Mouse (Mus musculus) liver, adult 2 months (tissue): ENCODE data around the gene Kctd8. TPM values are rescaled to one million over a fixed set of nuclear protein-coding genes. Genes with fewer than 3 reads are reported as not detected.

ENCODE experiments used
- DNase-seq: peaks from one replicate; pipeline ENCODE4 v3.0.0-alpha.2; 2011; ENCODE audit warnings: low read depth, low spot score; ENCODE audit errors: extremely low read depth
- H3K27ac ChIP-seq: fragments of 200-500 bp; replicated peaks from 2 replicates; pipeline ENCODE4 v1.5.1; 2012; ENCODE audit warnings: low read depth, mild to moderate bottlenecking, control low read depth, inconsistent platforms, low read length; ENCODE audit not compliant: insufficient read depth
- H3K27me3 ChIP-seq: fragments of 200-500 bp; 2 replicates; pipeline ENCODE4 v1.6.1; 2012; ENCODE audit warnings: mild to moderate bottlenecking, moderate library complexity, low read length, inconsistent platforms; ENCODE audit not compliant: control insufficient read depth, insufficient read depth
- H3K36me3 ChIP-seq: fragments of 200-500 bp; 2 replicates; pipeline ENCODE4 v1.6.1; 2012; ENCODE audit warnings: low read length, inconsistent platforms; ENCODE audit not compliant: control insufficient read depth, insufficient read depth
- H3K4me1 ChIP-seq: fragments of 200-500 bp; 2 replicates; pipeline ENCODE4 v1.6.1; 2011; ENCODE audit warnings: low read length; ENCODE audit not compliant: control insufficient read depth, insufficient read depth
- H3K4me3 ChIP-seq: fragments of 200-500 bp; 2 replicates; pipeline ENCODE4 v1.5.1; 2011; ENCODE audit warnings: low read depth, mild to moderate bottlenecking, control low read depth, low read length, moderate library complexity; ENCODE audit not compliant: insufficient read depth
- H3K79me2 ChIP-seq: fragments of 200-500 bp; 2 replicates; pipeline ENCODE4 v1.6.1; 2012; ENCODE audit warnings: inconsistent platforms, mild to moderate bottlenecking, low read length, moderate library complexity; ENCODE audit not compliant: control insufficient read depth, insufficient read depth
- H3K9ac ChIP-seq: fragments of 200-500 bp; 2 replicates; pipeline ENCODE4 v1.6.1; 2012; ENCODE audit warnings: low read depth, mild to moderate bottlenecking, control low read depth, inconsistent platforms, low read length
- CTCF ChIP-seq: fragments of 200-500 bp; IDR thresholded peaks from 2 replicates; pipeline ENCODE4 v1.5.1; 2011; ENCODE audit warnings: low read depth, low read length, control low read depth
- POLR2A ChIP-seq: fragments of 200-500 bp; IDR thresholded peaks from 2 replicates; pipeline ENCODE4 v1.6.1; 2011; ENCODE audit warnings: low read length, control low read depth; ENCODE audit not compliant: insufficient read depth; ENCODE audit errors: extremely low read depth
- WGBS: fragments of 180-500 bp; shearing (Covaris S2); methylation state at CpG from one replicate; pipeline ENCODE4 v1.1.7; 2018; 5-methylcytosine and 5-hydroxymethylcytosine counted together
- polyA plus RNA-seq: library from polyadenylated mRNA; depleted of rRNA; stranded (reverse); fragments of >200 nt; gene quantifications from 2 replicates; pipeline ENCODE4 v1.2.3, GENCODE M21; 2012
- total RNA-seq: library from RNA; depleted of rRNA; stranded (reverse); fragments of >200 nt; gene quantifications from 2 replicates; pipeline ENCODE4 v1.2.3, GENCODE M21; 2014

Kctd8 gene
- total and polyA plus RNA-seq, 2 experiments = not detected

DNA sequence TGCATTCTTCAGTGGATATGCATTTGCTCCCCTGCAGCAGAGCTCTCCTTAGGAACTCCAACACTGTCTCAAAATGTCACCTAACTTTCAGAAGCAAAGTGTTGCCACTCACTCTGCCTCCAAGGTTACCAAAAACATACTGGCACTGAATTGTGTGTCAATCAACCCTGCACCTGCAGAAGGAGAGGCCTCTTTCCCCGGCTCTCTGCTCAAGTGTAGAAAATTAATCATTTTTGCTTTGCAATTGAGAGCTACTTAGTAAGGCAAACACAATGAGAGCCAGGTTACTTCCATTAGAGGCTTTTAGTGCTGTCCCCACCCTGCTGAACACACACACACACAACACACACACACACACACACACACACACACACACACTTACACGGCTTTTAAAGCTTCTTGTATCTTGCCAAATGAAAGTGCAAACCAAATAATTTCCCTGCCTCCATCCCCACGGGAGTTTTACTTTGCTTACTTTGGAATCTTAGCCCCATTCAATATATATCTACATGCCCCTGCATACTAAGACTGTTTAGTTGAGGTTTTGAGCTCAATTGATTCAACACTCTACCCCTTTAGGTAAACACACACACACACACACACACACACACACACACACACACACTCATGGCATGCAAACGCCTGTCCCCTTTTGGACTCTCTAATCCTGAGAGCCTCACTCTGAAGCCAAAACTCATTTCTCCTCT lies 2.4 kb downstream of the Kctd8 start:
- H3K79me2 ChIP-seq = no peaks in the 10 kb centered on the region
- WGBS = 23% methylated on average over 4 of the region's 4 CpGs
- DNase-seq = no peak
- no peak for TF ChIP-seq POLR2A
- TF ChIP-seq CTCF = no peak
- peaks cover 13% of the 10 kb centered on the region; the same call in 1 of the 2 replicates for H3K27me3 ChIP-seq
- no peak overlapping the region for H3K27ac ChIP-seq
- H3K4me3 ChIP-seq = no peak overlapping the region
- H3K9ac ChIP-seq = no peak overlapping the region
- no peaks in the 10 kb centered on the region for H3K36me3 ChIP-seq
- no peaks in the 10 kb centered on the region for H3K4me1 ChIP-seq

DNA sequence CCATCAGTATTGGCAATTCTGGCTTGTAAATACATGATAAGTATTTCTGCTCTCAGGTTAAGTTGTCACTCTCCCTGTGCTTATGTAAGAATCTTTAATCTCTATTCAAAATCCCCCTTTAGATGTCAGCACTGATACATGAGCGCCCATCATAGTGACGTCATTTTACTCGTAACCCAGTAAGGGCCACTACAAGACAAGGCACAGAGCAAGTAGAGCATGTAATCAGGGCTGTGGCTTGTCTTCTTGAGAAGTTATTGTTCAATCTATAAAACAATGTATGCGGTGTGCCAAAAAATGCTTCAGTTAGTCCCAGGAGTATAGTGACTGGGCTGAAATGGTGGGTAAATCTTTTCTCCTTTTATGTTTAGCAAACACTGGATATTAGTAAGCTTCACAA lies 13.9 kb downstream of the Kctd8 start:
- Histone ChIP-seq H3K4me1 (no peaks in the 10 kb centered on the region), H3K4me3 (no peak overlapping the region), H3K9ac (no peak overlapping the region)

DNA sequence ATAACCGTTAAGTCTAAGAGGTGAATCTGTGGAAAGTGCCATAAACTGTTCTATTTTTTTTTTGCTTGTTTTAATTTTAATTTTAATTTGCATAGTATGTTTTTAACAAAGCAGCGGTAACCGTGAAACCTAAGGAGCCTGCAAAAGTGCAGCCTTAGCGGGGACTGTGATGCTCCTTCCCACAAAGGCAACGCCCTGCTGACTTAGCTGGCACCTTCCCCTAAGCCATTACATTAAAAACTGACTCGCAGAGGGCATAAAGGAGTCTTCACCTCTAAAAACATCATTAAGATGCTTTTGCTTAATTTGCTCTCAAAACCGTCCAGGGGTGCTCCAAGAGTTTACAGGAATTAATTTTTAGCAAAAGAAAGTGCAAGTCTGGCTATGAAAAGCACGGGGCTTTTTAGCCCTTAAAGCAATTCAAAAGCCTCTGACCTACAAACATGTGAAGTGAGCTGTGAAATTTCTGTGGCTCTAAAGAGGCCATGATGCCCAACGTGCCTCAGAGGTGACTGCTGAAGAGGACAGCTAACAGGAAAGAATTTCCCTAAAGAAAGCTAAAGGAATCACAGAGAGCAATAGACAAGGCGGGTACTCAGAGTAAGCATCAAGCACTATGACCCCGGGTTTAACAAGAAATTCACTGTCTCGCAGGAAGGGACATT lies 16.8 kb downstream of the Kctd8 start:
- no peaks in the 10 kb centered on the region for H3K79me2 ChIP-seq
- no peak overlapping the region for H3K9ac ChIP-seq
- H3K4me1 ChIP-seq = no peaks in the 10 kb centered on the region
- no peaks in the 10 kb centered on the region for H3K27me3 ChIP-seq
- WGBS = 75% methylated on average over 12 of the region's 12 CpGs
- no peak for TF ChIP-seq POLR2A
- H3K4me3 ChIP-seq = no peak overlapping the region
- H3K36me3 ChIP-seq = no peaks in the 10 kb centered on the region
- DNase-seq = no peak
- H3K27ac ChIP-seq = no peak overlapping the region

More for the DNA sequence above, 13.9 kb downstream of the Kctd8 start:
- no peaks in the 10 kb centered on the region for H3K27me3 ChIP-seq
- H3K36me3 ChIP-seq = no peaks in the 10 kb centered on the region
- H3K79me2 ChIP-seq = no peaks in the 10 kb centered on the region
- WGBS = 84% methylated on average over 4 of the region's 4 CpGs
- no peak overlapping the region for H3K27ac ChIP-seq
- DNase-seq = no peak
- no peak for TF ChIP-seq CTCF
- TF ChIP-seq POLR2A = no peak

DNA sequence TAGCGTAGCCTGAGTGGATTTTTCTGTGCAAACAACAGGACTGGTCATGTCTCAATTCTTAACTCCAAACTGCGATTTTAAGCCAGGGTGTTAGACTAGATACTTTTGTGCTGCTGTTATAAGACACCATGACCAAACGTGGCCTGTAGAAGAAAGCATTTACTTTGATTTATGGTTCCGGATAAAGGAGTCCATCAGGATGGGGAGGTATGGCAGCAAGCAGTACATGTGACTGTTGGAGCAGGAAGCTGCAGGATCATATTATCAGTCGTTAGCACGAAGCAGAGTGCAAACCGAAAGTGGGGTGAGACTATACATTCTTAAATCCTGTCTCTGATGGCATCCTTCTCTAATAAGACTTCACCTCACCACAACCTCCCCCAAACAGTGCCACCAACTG lies 28.9 kb downstream of the Kctd8 start:
- no peak for DNase-seq
- WGBS = 73% methylated on average over 7 of the region's 7 CpGs
- H3K27me3 ChIP-seq = no peaks in the 10 kb centered on the region
- no peak overlapping the region for H3K4me3 ChIP-seq
- no peak overlapping the region for H3K9ac ChIP-seq
- TF ChIP-seq POLR2A = no peak
- TF ChIP-seq CTCF = no peak
- no peaks in the 10 kb centered on the region for H3K79me2 ChIP-seq
- H3K27ac ChIP-seq = no peak overlapping the region
- no peaks in the 10 kb centered on the region for H3K36me3 ChIP-seq
- H3K4me1 ChIP-seq = no peaks in the 10 kb centered on the region

GRCm38 (mm10) chr5:69301665-69302064 lies 39.8 kb downstream of the Kctd8 start:
- H3K9ac ChIP-seq = no peak overlapping the region
- no peak overlapping the region for H3K4me3 ChIP-seq
- H3K27ac ChIP-seq = no peak overlapping the region
- H3K4me1 ChIP-seq = no peaks in the 10 kb centered on the region
- no peaks in the 10 kb centered on the region for H3K36me3 ChIP-seq
- TF ChIP-seq POLR2A = no peak
- no peak for DNase-seq
- H3K27me3 ChIP-seq = no peaks in the 10 kb centered on the region
- 32% methylated on average over 1 of the region's 1 CpGs for WGBS
- no peaks in the 10 kb centered on the region for H3K79me2 ChIP-seq

GRCm38 (mm10) chr5:69292353-69292752 lies 49.1 kb downstream of the Kctd8 start:
- Histone ChIP-seq H3K4me1 (no peaks in the 10 kb centered on the region), H3K27me3 (no peaks in the 10 kb centered on the region; the same call in 1 of the 2 replicates), H3K4me3 (no peak overlapping the region), H3K36me3 (no peaks in the 10 kb centered on the region), H3K79me2 (no peaks in the 10 kb centered on the region), H3K27ac (no peak overlapping the region), H3K9ac (no peak overlapping the region)
- TF ChIP-seq POLR2A = no peak
- no peak for TF ChIP-seq CTCF
- DNase-seq = no peak
- 67% methylated on average over 6 of the region's 6 CpGs for WGBS
